Mouse (Mus musculus): ENCODE measurements at regions not wholly inside any gene's neighbourhood (a gene's known extent, or its start where the extent isn't known, plus 50 kb on each side); places are given as distances from the start of the nearest gene placed in this dataset.

GRCm38 (mm10) chr16:78877941-78878340 is 52.8 kb upstream of the Chodl start:
- no peak for DNase-seq

DNA sequence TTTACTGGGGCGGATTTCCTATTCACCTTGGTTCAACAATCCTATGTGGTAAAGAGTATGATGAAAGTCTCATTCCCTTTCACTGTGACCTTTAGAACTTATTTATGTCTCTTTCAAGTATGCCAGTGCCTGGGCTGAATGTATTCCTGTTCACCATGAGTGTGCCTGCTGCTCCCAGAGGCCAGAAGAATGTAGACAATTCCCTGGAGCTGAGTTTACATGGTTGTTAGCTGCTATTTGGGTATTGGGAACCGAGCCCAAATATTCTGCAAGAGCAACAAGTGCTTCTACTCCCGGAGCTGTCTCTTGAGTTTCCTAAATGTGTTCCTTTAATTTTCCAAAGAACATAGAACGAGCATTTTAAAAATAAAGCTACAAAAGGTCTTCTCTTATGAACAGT is 71.7 kb upstream of the Chodl start:
- DNase-seq, result peak in 1 of 2 experiments; percentile 2

DNA sequence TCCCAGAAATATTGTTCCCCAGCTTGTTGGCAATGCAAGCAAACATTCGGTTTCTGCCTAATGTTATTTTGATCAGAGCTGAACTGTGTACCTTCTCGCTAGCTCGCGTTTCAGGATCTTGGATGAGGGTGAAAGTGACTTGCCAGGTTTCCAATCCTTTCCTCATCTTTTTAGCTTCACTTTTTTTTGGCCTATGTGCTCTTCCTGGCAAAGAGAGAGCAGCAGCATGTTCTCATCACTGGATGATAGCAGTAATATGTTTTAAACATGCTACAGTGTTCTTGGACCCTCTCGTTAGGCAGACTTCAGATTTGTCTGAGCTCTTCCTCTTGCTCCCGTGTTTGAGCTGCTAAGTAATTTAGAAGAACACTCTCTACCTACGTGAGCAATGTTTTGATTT is 99.8 kb upstream of the Chodl start:
- peak; percentile 2 to 5 for DNase-seq

DNA sequence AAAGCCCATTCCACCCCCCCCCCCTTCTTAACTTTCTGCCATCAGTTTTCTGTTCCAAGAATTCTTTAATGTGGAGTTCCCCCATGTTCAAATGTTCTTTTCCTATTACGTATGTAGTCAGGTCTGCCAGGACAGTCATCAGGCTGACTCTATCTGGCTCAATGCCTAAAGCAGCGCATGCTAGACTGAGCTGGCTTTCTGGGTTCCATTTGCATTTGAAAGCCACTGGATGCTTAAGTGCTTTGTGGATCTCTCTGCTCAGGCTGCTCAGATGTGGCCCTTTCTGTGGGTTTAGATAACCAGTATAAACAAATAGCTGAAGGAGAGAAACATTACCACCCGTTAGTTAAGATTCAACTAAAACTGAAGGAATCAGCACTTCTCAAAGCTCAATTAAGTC is 103.0 kb upstream of the Chodl start:
- peak; percentile 69 to 73 for DNase-seq

- no peak for DNase-seq
Measured at GRCm38 (mm10) chr16:78790064-78790463, 140.7 kb upstream of the Chodl start.

- DNase-seq, result peak; percentile 44 to 53
Measured at GRCm38 (mm10) chr16:78759226-78759625, 171.5 kb upstream of the Chodl start.

DNA sequence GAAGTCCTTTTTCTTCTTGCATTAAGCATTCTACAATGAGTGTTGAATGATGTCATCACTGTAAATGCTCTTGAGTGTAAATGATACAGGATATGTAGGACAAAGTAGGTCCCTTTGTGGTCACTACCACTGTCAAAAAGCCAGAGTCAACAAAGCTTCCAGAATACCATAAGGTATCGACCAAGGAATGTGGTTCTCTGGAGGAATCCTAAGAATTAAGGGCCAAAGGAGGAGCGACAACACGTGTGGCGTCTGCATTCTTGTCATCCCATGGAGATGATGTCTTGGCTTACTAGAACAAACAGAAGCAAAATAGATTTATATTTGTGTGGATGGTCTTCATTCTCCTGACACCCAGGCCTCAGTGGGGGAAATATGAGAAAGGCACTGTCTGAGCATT is 161.4 kb upstream of the D16Ertd472e start:
- no peak for DNase-seq

DNA sequence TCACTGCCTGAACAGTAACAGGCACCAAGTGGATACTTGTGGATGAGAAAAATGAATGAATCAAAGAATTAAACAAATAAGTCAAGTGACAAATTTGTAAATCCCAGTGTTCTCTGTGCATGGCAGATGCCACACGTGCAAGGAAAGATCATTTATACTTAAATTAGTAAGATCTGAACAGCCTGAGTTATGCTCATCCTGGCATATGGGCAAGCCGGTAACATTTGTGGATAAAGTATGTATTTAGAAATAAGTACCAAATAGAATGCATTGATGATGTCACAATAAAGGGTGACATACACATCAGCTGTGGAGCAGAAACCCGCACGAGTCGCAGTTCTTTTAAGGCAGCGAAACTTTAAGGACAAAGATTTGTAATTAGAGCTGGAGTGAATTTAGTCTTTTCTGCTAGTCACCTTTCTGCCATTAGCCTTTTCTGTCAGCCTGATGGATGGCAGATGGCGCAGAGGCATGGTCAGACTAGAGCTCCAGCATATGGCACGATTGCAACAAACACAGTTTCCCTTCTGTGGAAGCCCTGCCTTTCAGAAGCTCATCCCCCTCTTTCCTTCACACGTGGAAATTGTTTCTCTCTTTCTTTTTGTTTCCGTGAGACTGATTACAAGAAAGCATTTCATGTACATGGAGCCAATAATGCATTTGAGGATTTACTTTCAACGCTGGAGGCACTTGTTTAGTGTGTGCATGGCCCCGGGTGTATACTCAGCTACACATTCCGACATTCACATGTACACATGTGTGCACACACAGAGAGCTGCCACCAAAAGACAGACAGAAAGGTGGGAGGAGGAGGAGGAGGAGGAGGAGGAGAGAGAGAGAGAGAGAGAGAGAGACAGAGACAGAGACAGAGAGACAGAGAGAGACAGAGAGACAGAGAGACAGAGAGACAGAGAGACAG is 154.3 kb upstream of the D16Ertd472e start:
- DNase-seq, result peak; percentile 25 to 36

DNA sequence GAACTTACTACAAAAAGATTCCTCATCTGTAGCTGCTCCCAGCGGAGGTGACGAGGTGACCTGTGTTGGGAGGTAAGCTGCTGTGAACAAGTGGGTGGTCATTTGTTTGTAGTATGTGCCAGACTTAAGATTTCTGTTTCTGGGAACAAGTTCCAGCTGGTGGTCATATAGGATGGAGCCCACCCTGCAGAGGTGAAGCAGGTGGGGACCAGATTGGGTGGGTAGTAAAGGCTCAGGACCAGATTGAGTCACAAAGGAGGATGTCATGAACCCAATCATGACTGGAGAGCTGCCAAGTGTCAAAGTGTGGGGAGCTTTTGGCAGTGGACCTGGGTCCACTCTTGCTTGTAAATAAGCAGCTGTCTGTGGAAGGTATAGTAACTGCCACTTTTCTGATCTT is 149.0 kb upstream of the D16Ertd472e start:
- peak; percentile 21 to 22 for DNase-seq

DNA sequence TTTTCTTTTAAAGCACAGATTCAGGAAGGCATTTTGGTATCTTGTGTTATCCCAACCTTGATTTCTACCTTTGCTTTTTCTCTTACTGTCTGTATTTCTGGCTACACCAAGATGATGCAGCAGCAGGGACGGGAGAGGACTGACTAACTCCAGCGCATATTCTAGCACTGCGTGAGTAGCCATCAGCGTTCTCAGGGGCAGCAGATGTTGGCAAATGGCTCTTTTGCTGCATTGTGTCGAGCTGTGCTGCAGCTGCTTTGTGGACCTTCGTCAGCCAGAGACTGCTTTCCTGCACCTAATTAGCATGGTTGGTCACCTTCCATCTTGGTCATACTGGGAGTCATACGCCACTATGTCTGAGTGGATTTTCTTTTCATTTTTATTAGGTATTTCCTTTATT is 133.4 kb upstream of the D16Ertd472e start:
- DNase-seq, result peak; percentile 11 to 21

DNA sequence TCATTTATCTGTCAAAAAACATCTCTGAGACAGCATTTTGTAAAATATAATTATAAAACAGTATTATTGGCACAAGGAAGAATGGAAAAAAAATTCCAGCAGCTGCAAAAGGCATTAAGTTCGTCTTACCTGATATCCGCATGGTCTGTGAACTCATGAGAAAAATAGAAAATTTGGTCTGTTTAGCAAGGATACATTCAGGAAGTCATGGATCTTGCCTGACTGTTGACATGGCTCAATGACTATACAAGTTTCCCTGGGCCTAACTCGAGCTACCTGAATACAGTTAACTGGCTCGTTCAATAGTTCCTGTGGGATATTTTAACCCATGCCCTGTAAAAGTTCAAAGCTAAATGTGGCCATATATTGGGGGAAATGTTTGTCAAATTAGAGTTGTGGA is 131.1 kb upstream of the D16Ertd472e start:
- DNase-seq, result no peak

DNA sequence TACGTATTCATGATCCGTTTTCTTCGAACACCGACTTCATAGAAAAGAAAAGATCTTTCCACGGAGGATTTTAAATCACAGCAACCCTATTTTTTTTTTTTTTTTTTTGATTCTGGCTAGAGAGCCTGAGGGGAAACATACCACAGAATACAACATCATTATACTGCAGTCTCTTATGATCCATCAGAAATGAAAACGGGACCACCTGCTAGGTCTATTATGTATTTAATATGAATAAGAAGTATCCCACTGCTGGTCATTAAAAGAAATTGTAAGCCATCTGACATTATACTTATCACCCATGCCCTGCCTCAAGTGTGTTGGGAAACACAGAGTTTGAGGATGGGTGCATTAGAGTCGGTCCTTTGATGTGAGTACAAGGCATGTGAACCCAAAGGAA is 130.7 kb upstream of the D16Ertd472e start:
- no peak for DNase-seq

DNA sequence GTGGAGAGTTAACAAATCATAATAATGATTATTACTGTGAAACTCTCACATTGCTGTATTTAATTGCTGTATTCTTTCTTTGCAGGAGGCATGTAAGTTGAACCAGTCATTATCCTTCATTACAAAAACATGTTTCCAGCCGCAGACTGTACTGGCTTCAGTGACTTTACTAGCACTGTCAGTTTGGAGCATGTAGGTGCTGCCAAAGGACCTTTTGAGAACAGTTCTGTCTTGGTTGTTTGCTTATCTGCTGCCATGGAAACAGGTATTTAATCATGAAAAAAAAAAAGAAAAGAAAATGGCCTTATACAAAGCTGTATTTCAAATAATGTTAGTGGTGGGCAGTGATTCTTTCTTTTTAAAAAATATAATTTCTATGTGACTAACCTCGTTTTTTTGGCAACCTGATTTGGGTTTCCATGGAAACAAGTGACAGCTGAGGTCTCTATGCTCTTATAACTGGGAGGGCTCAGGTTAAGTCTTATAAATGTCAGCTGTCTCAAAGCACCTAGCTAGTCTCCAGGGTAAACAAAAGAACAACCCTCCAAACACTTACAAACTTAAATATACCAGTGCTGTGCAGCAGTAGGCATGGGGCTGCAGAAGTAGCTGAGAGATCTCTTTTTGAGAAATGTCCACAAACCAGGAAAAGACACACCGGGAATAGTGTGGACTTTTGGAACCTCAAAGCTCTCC is 121.2 kb upstream of the D16Ertd472e start:
- DNase-seq, result peak in 1 of 2 experiments; percentile 5

DNA sequence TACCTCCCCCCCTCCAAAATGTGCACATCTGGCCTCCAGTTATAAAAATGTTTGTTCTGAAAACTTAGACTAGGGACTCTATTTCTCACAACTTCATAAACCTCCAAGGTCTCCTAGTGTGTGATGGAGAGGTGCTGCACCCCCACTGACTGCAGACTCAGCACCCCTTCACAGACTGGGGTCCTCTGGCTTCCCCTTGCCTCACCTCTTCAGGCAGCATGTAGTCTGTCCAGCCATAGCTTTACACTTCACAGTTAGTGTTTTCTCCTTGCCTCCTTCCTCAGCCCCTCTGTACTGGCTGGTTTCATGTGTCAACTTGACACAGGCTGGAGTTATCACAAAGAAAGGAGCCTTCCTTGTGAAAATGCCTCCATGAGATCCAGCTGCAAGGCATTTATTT is 111.7 kb upstream of the D16Ertd472e start:
- DNase-seq, result no peak

GRCm38 (mm10) chr16:78685160-78685559 is 108.7 kb upstream of the D16Ertd472e start:
- DNase-seq, result no peak

DNA sequence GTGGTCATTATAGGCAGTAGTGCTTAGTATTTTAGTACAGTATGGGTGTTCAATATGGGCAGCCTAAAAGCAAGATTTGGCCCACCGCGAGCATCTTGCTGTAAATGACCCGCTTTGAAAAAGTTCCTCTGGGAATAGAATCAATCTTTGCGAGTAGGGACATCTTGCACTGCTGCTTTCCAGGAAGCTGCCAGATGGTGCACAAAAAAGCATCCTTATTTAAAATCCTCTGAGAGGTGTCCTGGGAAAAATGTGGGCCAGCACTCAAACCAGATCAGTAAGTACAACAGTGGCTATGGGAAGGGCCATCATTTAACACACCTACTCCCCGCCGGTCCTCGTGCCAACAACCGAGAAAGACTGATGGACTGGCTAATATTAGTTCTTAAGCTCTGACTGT is 107.5 kb upstream of the D16Ertd472e start:
- DNase-seq, result peak; percentile 1 to 19

- DNase-seq, result no peak
Measured at GRCm38 (mm10) chr16:78661126-78661525, 84.6 kb upstream of the D16Ertd472e start.

DNA sequence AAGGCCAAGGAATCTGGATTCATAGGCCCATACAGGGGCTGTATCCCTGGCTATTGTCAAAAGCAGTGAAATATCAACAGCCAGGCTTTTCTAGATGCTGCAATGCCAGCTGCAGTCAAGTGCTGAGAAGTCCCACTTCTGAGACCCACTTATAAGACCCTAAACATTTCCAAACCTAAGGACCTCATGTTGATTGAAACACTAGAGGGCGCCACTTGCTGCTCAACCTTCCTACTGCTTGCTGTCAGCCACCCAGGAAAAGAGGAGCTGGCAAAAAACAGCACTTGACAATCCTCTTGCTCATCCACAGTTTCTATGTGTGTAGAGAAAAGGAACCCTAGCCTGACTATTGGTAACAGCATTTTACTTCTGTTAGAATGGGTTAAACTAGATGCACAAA is 68.2 kb upstream of the D16Ertd472e start:
- DNase-seq, result peak; percentile 35 to 51

DNA sequence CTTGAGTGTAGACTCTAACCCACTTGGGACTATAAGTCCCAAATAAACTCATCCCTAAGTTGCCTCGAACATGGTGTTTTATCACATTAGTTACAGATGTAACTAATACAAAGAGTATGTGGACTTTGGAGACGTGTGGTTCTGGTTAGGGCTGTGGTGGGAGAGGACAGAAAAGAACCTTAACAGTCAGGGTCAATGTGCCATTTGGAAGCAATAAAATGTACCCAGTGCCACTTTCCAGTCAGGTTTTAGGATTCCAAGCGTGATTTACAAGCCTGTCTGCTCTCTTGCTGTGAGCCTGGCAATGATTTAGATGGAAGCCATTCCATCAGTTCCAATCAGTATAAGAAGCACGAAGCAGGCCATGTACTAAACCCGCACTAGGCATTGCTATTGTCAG is 65.2 kb upstream of the D16Ertd472e start:
- DNase-seq, result no peak

DNA sequence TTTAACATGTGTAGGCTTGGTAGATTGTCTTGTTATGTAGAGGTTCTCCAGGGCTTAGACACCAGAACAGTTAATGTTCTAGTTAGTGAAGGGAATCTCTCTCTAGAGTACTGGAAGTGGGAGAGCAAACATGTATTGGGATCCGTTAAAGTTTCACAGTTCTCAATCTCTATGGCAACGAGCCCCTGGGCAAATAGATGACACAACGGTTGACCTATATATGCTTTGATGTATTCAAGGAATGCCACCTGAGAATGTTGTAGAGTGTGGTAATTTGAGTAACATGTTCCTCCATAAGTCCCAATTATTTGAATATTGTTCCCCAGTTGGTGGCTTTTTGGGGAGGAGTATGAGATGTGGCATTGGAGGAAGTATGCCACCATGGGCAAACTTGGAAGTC is 64.7 kb upstream of the D16Ertd472e start:
- no peak for DNase-seq

GRCm38 (mm10) chr16:78637452-78637851 is 60.9 kb upstream of the D16Ertd472e start:
- DNase-seq, result no peak

DNA sequence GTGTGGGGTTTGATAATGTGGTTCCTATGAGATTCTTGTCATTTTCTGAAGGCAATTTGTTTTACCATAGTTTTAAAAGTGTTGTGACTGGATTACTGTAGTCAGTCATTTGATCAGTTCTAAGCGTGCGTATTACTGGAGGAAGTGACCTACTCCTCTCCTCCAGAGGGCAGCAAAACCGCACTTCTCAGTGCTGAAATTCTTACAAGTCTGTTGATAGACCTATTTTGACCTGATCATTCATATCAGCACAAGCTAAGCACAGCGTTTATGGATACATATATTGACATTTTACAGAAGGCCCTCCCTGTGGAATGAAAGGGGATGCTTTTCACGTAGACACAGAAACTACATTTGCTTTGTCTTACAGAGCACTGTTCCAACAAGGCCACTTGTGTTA is 60.5 kb upstream of the D16Ertd472e start:
- DNase-seq, result peak; percentile 64 to 70

GRCm38 (mm10) chr16:78635774-78636173 is 59.3 kb upstream of the D16Ertd472e start:
- DNase-seq, result no peak

GRCm38 (mm10) chr16:78635257-78635656 is 58.7 kb upstream of the D16Ertd472e start:
- peak; percentile 88 to 92 for DNase-seq
